Comparison of ENCODE assay signal across 16 mouse cellular contexts in the genomic region with DNA sequence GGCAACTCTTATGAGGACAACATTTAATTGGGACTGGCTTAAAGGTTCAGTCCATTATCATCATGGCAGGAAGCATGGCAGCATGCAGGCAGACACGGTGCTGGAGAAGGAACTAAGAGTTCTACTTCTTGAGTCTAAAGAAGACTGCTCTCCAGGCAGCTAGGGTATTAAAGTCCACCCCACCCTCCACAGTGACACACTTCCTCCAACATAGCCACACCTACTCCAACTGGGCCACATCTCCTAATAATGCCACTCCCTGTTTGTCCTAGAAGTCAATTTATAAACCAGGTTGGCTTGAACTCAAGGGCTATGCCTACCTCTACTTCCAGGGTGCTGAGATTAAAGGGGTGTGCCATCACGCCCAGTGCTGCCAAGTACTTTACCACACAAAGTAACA. TPM values are rescaled to one million over a fixed set of nuclear protein-coding genes. Genes with fewer than 3 reads are reported as not detected.
A peak's percentile ranks its signal among the peaks of the same experiment; 100 is the strongest.
DNase-seq lines count a peak whose midpoint lies in the region; ATAC-seq and TF ChIP-seq lines count a peak whose summit lies in the region.
"Had no signal": no experiment of that assay in that cellular context is flagged by ENCODE, and none has a peak within 500 bp of the region (broad histone marks: within the 10 kb centered on the region; RNA-seq: fewer than 3 reads in every experiment).

No protein-coding gene starts in this region.

- no peak overlapping the region for H3K4me3 ChIP-seq in gastrocnemius, adult 2 months
- H3K4me3 ChIP-seq: layer of hippocampus, adult 2 months; lung, embryonic 15.5 days; neural tube, embryonic 15.5 days had no signal

- peak; percentile 11; the same call in 1 of the 2 replicates for ATAC-seq in megakaryocyte, adult 5-6 weeks (ENCODE audit: poor library complexity, severe bottlenecking)
- ATAC-seq: forebrain, postnatal 0 days; midbrain, embryonic 16.5 days had no signal

- no peak for TF ChIP-seq CTCF in gastrocnemius, adult 2 months (IDR thresholded peaks at IDR 0.05)

- no peak for DNase-seq in gastrocnemius, adult 2 months
- no peak for DNase-seq in gastrocnemius, adult 18-20 months (ENCODE audit: low spot score)
- peak; percentile 73 for DNase-seq in 416B (ENCODE audit: low read depth)
- DNase-seq in large intestine, adult 2 months (ENCODE audit: low read depth, low spot score) = peak; percentile 85
- no peak for DNase-seq in cerebellum, postnatal 10 days
- DNase-seq in gastrocnemius, adult 8-10 months (ENCODE audit: low spot score in 2 of 2) = no peak
- no peak for DNase-seq in adrenal gland, adult 8-10 months
- DNase-seq: adrenal gland, postnatal 36 days; cerebellum, adult 11-12 months; forebrain, postnatal 0 days; heart, postnatal 4 days had no signal

- intact Hi-C loops in gastrocnemius, adult 2 months (cut with DNase I) = no loop called here

- peak overlapping the region; percentile 62 for H3K27ac ChIP-seq in gastrocnemius, adult 2 months
- H3K27ac ChIP-seq: layer of hippocampus, adult 2 months; lung, embryonic 15.5 days; neural tube, embryonic 15.5 days had no signal

- 31% methylated on average over 2 of the region's 2 CpGs for WGBS in large intestine, adult 2 months

RNA-seq across cellular contexts. Expression of gene Tpt1, which starts 12.9 kb away (rescaled TPM):
- total RNA-seq in gastrocnemius, adult 2 months (2021) = 1,000 to 10,000 TPM; 3,630 to 4,350 TPM
- 1,000 to 10,000 TPM; 3,564 to 3,853 TPM for total RNA-seq in gastrocnemius, adult 18-20 months (2021)
- polyA plus RNA-seq in large intestine, adult 2 months (2012; rRNA removed) = 1,475 and 1,792 TPM in 2 replicates
- 5,508 and 5,947 TPM in 2 replicates for total RNA-seq in megakaryocyte, adult 5-6 weeks (2015)
- total RNA-seq in megakaryocyte, adult 5-6 weeks (2017) = 1,349 and 1,387 TPM in 2 replicates
- total RNA-seq in gastrocnemius, adult 8-10 months (2022) = 1,000 to 10,000 TPM; 3,387 to 4,149 (median 3,897) TPM
- total RNA-seq in adrenal gland, adult 8-10 months (2022) = 1,000 to 10,000 TPM; 2,109 to 2,569 (median 2,425) TPM

RNA-seq across cellular contexts. Expression of gene Slc25a30, which starts 45.2 kb away (rescaled TPM):
- total RNA-seq in gastrocnemius, adult 2 months (2021) = 10 to 100 TPM in 1 of 2 experiments, 1 to 10 TPM in 1; 6.6 to 10.5 TPM
- total RNA-seq in gastrocnemius, adult 18-20 months (2021) = 1 to 10 TPM; 6.6 to 9.2 TPM
- polyA plus RNA-seq in large intestine, adult 2 months (2012; rRNA removed) = 2.4 and 2.9 TPM in 2 replicates
- 19.8 and 21.6 TPM in 2 replicates for total RNA-seq in megakaryocyte, adult 5-6 weeks (2015)
- 13.0 and 19.9 TPM in 2 replicates for total RNA-seq in megakaryocyte, adult 5-6 weeks (2017)
- 10 to 100 TPM in 1 of 4 experiments, 1 to 10 TPM in 3; 5.9 to 12.2 (median 7.2) TPM for total RNA-seq in gastrocnemius, adult 8-10 months (2022)
- total RNA-seq in adrenal gland, adult 8-10 months (2022) = 100 to 1,000 TPM in 2 of 4 experiments, 10 to 100 TPM in 2; 88.4 to 209 (median 152) TPM

Comparison
In these comparisons a context has a peak if more than half of its experiments do, and no peak if none do; other contexts are left out.
1. DNase-seq: peak in 416B (single experiment) and large intestine, adult 2 months (single experiment); none in gastrocnemius, adult 2 months (single experiment), gastrocnemius, adult 18-20 months (single experiment), cerebellum, postnatal 10 days (0 of 2), gastrocnemius, adult 8-10 months (0 of 2) and adrenal gland, adult 8-10 months (single experiment).